Mouse (Mus musculus) heart, embryonic 10.5 days (tissue): ENCODE measurements around the gene Fggy. TPM values are rescaled to one million over a fixed set of nuclear protein-coding genes. Genes with fewer than 3 reads are reported as not detected.

ENCODE experiments used
- DNase-seq: peaks from one replicate; pipeline ENCODE4 v3.0.0-alpha.2; 2017; ENCODE audit warnings: low spot score
- H3K27ac ChIP-seq: fragments of 300-500 bp; sonication (generic); 2 replicates; pipeline ENCODE4 v1.5.1; 2016; ENCODE audit warnings: mild to moderate bottlenecking
- H3K27me3 ChIP-seq: fragments of 300-500 bp; sonication (generic); 2 replicates; pipeline ENCODE4 v1.6.1; 2016; ENCODE audit warnings: mild to moderate bottlenecking; ENCODE audit not compliant: poor library complexity, insufficient read depth, severe bottlenecking
- H3K36me3 ChIP-seq: fragments of 300-500 bp; sonication (generic); 2 replicates; pipeline ENCODE4 v1.6.1; 2016; ENCODE audit warnings: mild to moderate bottlenecking, moderate library complexity
- H3K4me1 ChIP-seq: fragments of 300-500 bp; sonication (generic); 2 replicates; pipeline ENCODE4 v1.6.1; 2016; ENCODE audit warnings: mild to moderate bottlenecking
- H3K4me3 ChIP-seq: fragments of 300-500 bp; sonication (generic); 2 replicates; pipeline ENCODE4 v1.5.1; 2016; ENCODE audit warnings: mild to moderate bottlenecking, moderate library complexity
- H3K9me3 ChIP-seq: fragments of 300-500 bp; sonication (generic); 2 replicates; pipeline ENCODE4 v1.6.1; 2016; ENCODE audit warnings: mild to moderate bottlenecking, moderate library complexity
- WGBS: fragments of 180-500 bp; shearing (Covaris S2); methylation state at CpG from one replicate; pipeline ENCODE4 v1.1.7; 2016; 5-methylcytosine and 5-hydroxymethylcytosine counted together
- polyA plus RNA-seq: library from polyadenylated mRNA; unstranded; fragments of >200 nt; fragmentation: Nextera tagmentation; extraction: Ambion mirVana; gene quantifications from 2 replicates; pipeline ENCODE4 v1.2.1, GENCODE M21; 2016

Gene Fggy
- 6.1 and 8.0 TPM in 2 replicates for polyA plus RNA-seq

- 31% methylated on average over 12 of the region's 12 CpGs for WGBS
- no peaks in the 10 kb centered on the region for H3K4me1 ChIP-seq
- no peaks in the 10 kb centered on the region for H3K36me3 ChIP-seq
- H3K4me3 ChIP-seq, result peak within 1 kb of the TSS; percentile 61
- no peaks in the 10 kb centered on the region for H3K9me3 ChIP-seq
- no peaks in the 10 kb centered on the region for H3K27me3 ChIP-seq
- H3K27ac ChIP-seq, result peak within 1 kb of the TSS; percentile 89
- DNase-seq, result peak; percentile 98
Observed at GRCm38 (mm10) chr4:95557333-95557956, at the start of gene Fggy. Gene Fggy, plus strand, starts transcription at chr4:95557507.

- Histone ChIP-seq H3K27me3 (no peaks in the 10 kb centered on the region), H3K27ac (no peak overlapping the region), H3K4me1 (no peaks in the 10 kb centered on the region), H3K4me3 (no peak overlapping the region), H3K9me3 (no peaks in the 10 kb centered on the region), H3K36me3 (no peaks in the 10 kb centered on the region)
- 91% methylated on average over 4 of the region's 4 CpGs for WGBS
- no peak for DNase-seq
Observed at GRCm38 (mm10) chr4:95507946-95508311, 49.4 kb upstream of the Fggy start.

- no peak overlapping the region for H3K27ac ChIP-seq
- no peak overlapping the region for H3K4me3 ChIP-seq
- H3K9me3 ChIP-seq, result no peaks in the 10 kb centered on the region
- no peaks in the 10 kb centered on the region for H3K4me1 ChIP-seq
- DNase-seq, result no peak
- no peaks in the 10 kb centered on the region for H3K36me3 ChIP-seq
- 63% methylated on average over 1 of the region's 1 CpGs for WGBS
- no peaks in the 10 kb centered on the region for H3K27me3 ChIP-seq
Observed at GRCm38 (mm10) chr4:95518382-95518781, 38.9 kb upstream of the Fggy start.

- no peak for DNase-seq
- no peak overlapping the region for H3K27ac ChIP-seq
- H3K4me3 ChIP-seq, result no peak overlapping the region
- no peaks in the 10 kb centered on the region for H3K9me3 ChIP-seq
- 80% methylated on average over 4 of the region's 4 CpGs for WGBS
- no peaks in the 10 kb centered on the region for H3K27me3 ChIP-seq
- H3K36me3 ChIP-seq, result no peaks in the 10 kb centered on the region
- no peaks in the 10 kb centered on the region for H3K4me1 ChIP-seq
Observed at GRCm38 (mm10) chr4:95519975-95520642, 37.2 kb upstream of the Fggy start.

GRCm38 (mm10) chr4:95520643-95521032 lies 36.7 kb upstream of the Fggy start:
- WGBS, result 89% methylated on average over 2 of the region's 2 CpGs

GRCm38 (mm10) chr4:95526588-95526987 lies 30.7 kb upstream of the Fggy start:
- no peaks in the 10 kb centered on the region for H3K27me3 ChIP-seq
- 89% methylated on average over 4 of the region's 4 CpGs for WGBS
- H3K27ac ChIP-seq, result no peak overlapping the region
- no peaks in the 10 kb centered on the region for H3K36me3 ChIP-seq
- no peak overlapping the region for H3K4me3 ChIP-seq
- H3K4me1 ChIP-seq, result no peaks in the 10 kb centered on the region
- DNase-seq, result no peak
- no peaks in the 10 kb centered on the region for H3K9me3 ChIP-seq

More at GRCm38 (mm10) chr4:95520643-95521032, 36.7 kb upstream of the Fggy start:
- Histone ChIP-seq H3K4me1 (no peaks in the 10 kb centered on the region), H3K9me3 (no peaks in the 10 kb centered on the region), H3K36me3 (no peaks in the 10 kb centered on the region), H3K27me3 (no peaks in the 10 kb centered on the region), H3K27ac (no peak overlapping the region), H3K4me3 (no peak overlapping the region)
- no peak for DNase-seq

GRCm38 (mm10) chr4:95530757-95531156 lies 26.6 kb upstream of the Fggy start:
- H3K27ac ChIP-seq, result no peak overlapping the region
- H3K36me3 ChIP-seq, result no peaks in the 10 kb centered on the region
- H3K27me3 ChIP-seq, result no peaks in the 10 kb centered on the region
- DNase-seq, result no peak
- H3K4me3 ChIP-seq, result no peak overlapping the region
- no peaks in the 10 kb centered on the region for H3K9me3 ChIP-seq
- WGBS, result 64% methylated on average over 2 of the region's 2 CpGs
- H3K4me1 ChIP-seq, result no peaks in the 10 kb centered on the region

- no peaks in the 10 kb centered on the region for H3K36me3 ChIP-seq
- H3K27ac ChIP-seq, result no peak overlapping the region
- no peak for DNase-seq
- no peaks in the 10 kb centered on the region for H3K27me3 ChIP-seq
- H3K4me3 ChIP-seq, result no peak overlapping the region
- WGBS, result 80% methylated on average over 3 of the region's 3 CpGs
- H3K9me3 ChIP-seq, result no peaks in the 10 kb centered on the region
- no peaks in the 10 kb centered on the region for H3K4me1 ChIP-seq
Observed at GRCm38 (mm10) chr4:95533946-95534345, 23.4 kb upstream of the Fggy start.

GRCm38 (mm10) chr4:95541382-95542038 lies 15.8 kb upstream of the Fggy start:
- WGBS, result 59% methylated on average over 3 of the region's 3 CpGs

GRCm38 (mm10) chr4:95542039-95542790 lies 15.1 kb upstream of the Fggy start:
- WGBS, result 93% methylated on average over 4 of the region's 4 CpGs
- Histone ChIP-seq H3K27me3 (no peaks in the 10 kb centered on the region), H3K27ac (no peak overlapping the region), H3K4me3 (no peak overlapping the region), H3K4me1 (no peaks in the 10 kb centered on the region), H3K36me3 (no peaks in the 10 kb centered on the region), H3K9me3 (no peaks in the 10 kb centered on the region)
- no peak for DNase-seq

More at GRCm38 (mm10) chr4:95541382-95542038, 15.8 kb upstream of the Fggy start:
- Histone ChIP-seq H3K36me3 (no peaks in the 10 kb centered on the region), H3K27ac (no peak overlapping the region), H3K27me3 (no peaks in the 10 kb centered on the region), H3K9me3 (no peaks in the 10 kb centered on the region), H3K4me3 (no peak overlapping the region), H3K4me1 (no peaks in the 10 kb centered on the region)
- DNase-seq, result no peak

GRCm38 (mm10) chr4:95543529-95543928 lies 13.8 kb upstream of the Fggy start:
- no peaks in the 10 kb centered on the region for H3K4me1 ChIP-seq
- no peaks in the 10 kb centered on the region for H3K9me3 ChIP-seq
- no peaks in the 10 kb centered on the region for H3K36me3 ChIP-seq
- no peak overlapping the region for H3K4me3 ChIP-seq
- DNase-seq, result no peak
- WGBS, result 81% methylated on average over 4 of the region's 4 CpGs
- H3K27me3 ChIP-seq, result no peaks in the 10 kb centered on the region
- H3K27ac ChIP-seq, result no peak overlapping the region

- Histone ChIP-seq H3K9me3 (no peaks in the 10 kb centered on the region), H3K4me1 (no peaks in the 10 kb centered on the region), H3K36me3 (no peaks in the 10 kb centered on the region), H3K4me3 (peak overlapping the region; percentile 61), H3K27ac (peak overlapping the region; percentile 89), H3K27me3 (no peaks in the 10 kb centered on the region)
- 45% methylated on average over 16 of the region's 16 CpGs for WGBS
- DNase-seq, result no peak
Observed at GRCm38 (mm10) chr4:95556663-95557332, 509 bp upstream of the Fggy start.
